Mouse (Mus musculus) heart, adult 2 months (tissue): ENCODE measurements around the gene Tescl. TPM values are rescaled to one million over a fixed set of nuclear protein-coding genes. Genes with fewer than 3 reads are reported as not detected.

Experiments
- DNase-seq, 2 experiments: peaks; one replicate each; pipeline ENCODE4 v3.0.0; 2021
- H3K27ac ChIP-seq: fragments of 200-600 bp; 2 replicates; pipeline ENCODE4 v1.8.1; 2022
- H3K27me3 ChIP-seq: fragments of 200-500 bp; 2 replicates; pipeline ENCODE4 v1.6.1; 2012; ENCODE audit warnings: mild to moderate bottlenecking, low read length, inconsistent platforms, mixed read lengths; ENCODE audit not compliant: control insufficient read depth, insufficient read depth
- H3K36me3 ChIP-seq: fragments of 200-500 bp; 2 replicates; pipeline ENCODE4 v1.6.1; 2012; ENCODE audit warnings: low read length, inconsistent platforms; ENCODE audit not compliant: control insufficient read depth, insufficient read depth
- H3K4me1 ChIP-seq: fragments of 200-500 bp; 2 replicates; pipeline ENCODE4 v1.6.1; 2011; ENCODE audit warnings: low read length; ENCODE audit not compliant: control insufficient read depth, insufficient read depth
- H3K4me3 ChIP-seq: fragments of 200-600 bp; 2 replicates; pipeline ENCODE4 v1.8.1; 2022
- H3K79me2 ChIP-seq: fragments of 200-500 bp; replicated peaks from 2 replicates; pipeline ENCODE4 v1.6.1; 2012; ENCODE audit warnings: mild to moderate bottlenecking, inconsistent platforms, low read length, moderate library complexity, mixed read lengths; ENCODE audit not compliant: control insufficient read depth, insufficient read depth
- H3K9ac ChIP-seq: fragments of 200-500 bp; 2 replicates; pipeline ENCODE4 v1.6.1; 2012; ENCODE audit warnings: low read depth, mild to moderate bottlenecking, control low read depth, inconsistent platforms, low read length, mixed read lengths
- CTCF ChIP-seq: fragments of 200-600 bp; IDR thresholded peaks from 2 replicates; pipeline ENCODE4 v1.8.1; 2022; ENCODE audit warnings: antibody characterized with exemption, mild to moderate bottlenecking, moderate library complexity
- EP300 ChIP-seq: fragments of 200-500 bp; IDR thresholded peaks from 2 replicates; pipeline ENCODE4 v1.6.1; 2011; ENCODE audit warnings: low read depth, low read length, control low read depth; ENCODE audit not compliant: insufficient read depth
- POLR2A ChIP-seq: fragments of 200-500 bp; IDR thresholded peaks from 2 replicates; pipeline ENCODE4 v1.6.1; 2011; ENCODE audit warnings: mild to moderate bottlenecking, low read depth, low read length, control low read depth; ENCODE audit not compliant: insufficient read depth
- WGBS: fragments of 180-500 bp; shearing (Covaris S2); methylation state at CpG from one replicate; pipeline ENCODE4 v1.1.7; 2018; 5-methylcytosine and 5-hydroxymethylcytosine counted together
- intact Hi-C: fragments of 180-260 bp; cut with DNase I; formaldehyde crosslinking; loops from one replicate; pipeline ENCODE4 v1.15.1; 2025
- polyA plus RNA-seq: library from polyadenylated mRNA; depleted of rRNA; stranded (reverse); fragments of >200 nt; gene quantifications from 2 replicates; pipeline ENCODE4 v1.2.3, GENCODE M21; 2012
- total RNA-seq, 2 experiments: library from RNA; stranded (reverse); gene quantifications; 2 replicates each; pipeline ENCODE4 v1.2.3; 2021

Gene Tescl
- total and polyA plus RNA-seq, 3 experiments: 0.66 TPM; not detected in 2

DNA sequence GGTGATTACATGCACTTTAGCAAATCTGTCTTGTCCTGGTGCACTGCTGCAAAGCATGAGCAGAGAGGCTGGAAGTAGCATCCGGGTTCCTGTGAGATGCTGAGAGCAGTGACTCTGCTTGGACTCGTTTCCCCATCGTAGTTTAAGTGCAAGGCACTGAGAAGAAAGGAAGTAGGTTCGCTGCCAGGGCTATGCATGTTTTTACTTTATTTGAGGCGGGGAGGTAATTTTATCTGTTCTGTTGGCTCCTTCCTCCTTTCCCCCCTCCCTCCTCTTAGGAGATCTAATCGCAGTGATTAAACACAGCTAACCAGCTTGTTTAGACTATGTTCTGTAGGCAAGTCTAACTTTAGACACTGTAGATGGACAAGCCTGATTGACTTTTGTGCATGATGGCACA is 14.8 kb downstream of the Tescl start:
- intact Hi-C loops: loop anchor here (5.0 kb wide), 4 partner anchors 68 to 568 kb away; partner anchors contain the start of genes Pinlyp and Xrcc1

DNA sequence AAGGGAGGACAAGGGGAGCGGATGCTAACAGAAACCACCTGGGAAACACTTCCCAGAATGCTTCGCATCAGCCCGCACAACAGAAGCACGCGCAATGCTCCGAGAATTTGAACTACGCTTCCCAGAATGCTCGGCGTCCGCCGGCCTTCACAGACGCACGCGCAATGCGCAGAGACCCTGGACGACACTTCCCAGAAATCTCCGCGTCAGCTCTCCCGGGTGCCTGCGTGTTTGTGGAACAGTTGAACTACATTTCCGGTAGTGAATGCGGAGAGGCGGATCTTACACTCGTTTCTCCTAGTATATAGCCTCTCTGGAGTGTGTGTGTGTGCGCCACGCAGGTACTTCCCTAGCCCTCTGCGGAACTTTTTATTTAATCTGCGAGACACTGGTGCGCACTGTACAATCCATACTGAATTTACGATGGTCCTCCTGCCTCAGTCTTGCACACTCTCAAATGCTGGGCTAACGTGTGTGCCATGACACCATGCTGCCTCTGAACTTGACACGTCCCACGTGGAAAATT is 17.1 kb downstream of the Tescl start, which contains the start of gene Zfp94:
TSS of gene Zfp94 (minus strand) at position 100 of the 526 bp plus-strand sequence.
- peak within 1 kb of the TSS; percentile 73 for H3K9ac ChIP-seq
- no peaks in the 10 kb centered on the region for H3K36me3 ChIP-seq
- H3K4me3 ChIP-seq: peak within 1 kb of the TSS; percentile 74
- H3K4me1 ChIP-seq: peaks cover 5% of the 10 kb centered on the region
- DNase-seq: peak; percentile 94 to 97
- peak within 1 kb of the TSS; percentile 73 for H3K27ac ChIP-seq
- intact Hi-C loops: loop anchor here (1.0 to 5.0 kb wide), 7 partner anchors 48 to 571 kb away; partner anchors contain the start of genes Pinlyp, Xrcc1, Zfp108 and Zfp235
- TF ChIP-seq EP300 (no peak; the same call in 1 of the 2 replicates), CTCF (no peak), POLR2A (peak; percentile 93)
- H3K79me2 ChIP-seq: no peaks in the 10 kb centered on the region
- H3K27me3 ChIP-seq: no peaks in the 10 kb centered on the region
- under 1% methylated on average over 33 of the region's 33 CpGs for WGBS

More for the DNA sequence above, 14.8 kb downstream of the Tescl start:
- H3K79me2 ChIP-seq: no peaks in the 10 kb centered on the region
- H3K27me3 ChIP-seq: no peaks in the 10 kb centered on the region
- H3K4me1 ChIP-seq: peaks cover 5% of the 10 kb centered on the region
- H3K9ac ChIP-seq: no peak overlapping the region
- 45% methylated on average over 6 of the region's 6 CpGs for WGBS
- no peak overlapping the region for H3K27ac ChIP-seq
- no peaks in the 10 kb centered on the region for H3K36me3 ChIP-seq
- DNase-seq: no peak
- no peak overlapping the region for H3K4me3 ChIP-seq
- TF ChIP-seq CTCF: no peak
- no peak for TF ChIP-seq EP300
- TF ChIP-seq POLR2A: no peak

DNA sequence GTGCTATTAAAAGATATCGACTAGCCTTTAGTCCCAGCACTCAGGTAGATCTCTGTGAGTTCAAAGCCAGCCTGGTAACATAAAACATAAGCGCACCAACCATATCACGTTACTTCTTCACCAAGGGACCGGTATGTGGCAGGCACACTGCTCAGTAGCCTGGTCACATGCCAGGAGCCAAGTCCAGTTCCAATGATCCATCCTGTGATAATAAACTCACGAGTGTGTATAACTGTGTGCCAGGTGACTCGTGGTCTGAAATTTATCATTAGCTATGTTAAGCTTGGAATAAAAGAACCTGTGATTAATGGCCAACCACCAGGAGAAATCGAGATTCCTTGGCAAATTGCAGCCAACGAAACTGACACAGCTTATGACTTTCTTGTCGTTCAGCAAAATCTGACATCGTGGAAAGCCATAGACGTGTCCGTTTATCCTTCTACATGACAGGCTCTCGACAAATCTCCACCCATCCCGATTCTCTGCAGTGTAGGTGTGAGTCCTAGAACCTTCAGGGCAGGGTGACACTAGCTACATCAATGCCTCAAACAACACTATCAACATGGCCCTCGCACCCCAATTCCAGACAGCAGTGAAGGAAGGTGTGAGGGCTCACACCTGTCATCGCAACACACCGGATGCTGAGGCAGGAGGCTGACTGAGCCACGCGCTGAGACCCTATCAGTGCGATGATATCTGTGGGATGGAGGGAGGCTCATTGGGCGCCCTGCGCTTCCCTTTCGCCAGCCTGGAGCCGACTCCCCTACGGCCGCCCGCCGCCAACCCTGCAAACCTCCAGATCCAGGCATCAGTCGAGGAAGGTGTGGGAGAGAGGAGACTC is 17.8 kb downstream of the Tescl start:
- Histone ChIP-seq H3K79me2 (no peaks in the 10 kb centered on the region), H3K36me3 (no peaks in the 10 kb centered on the region), H3K9ac (peak overlapping the region; percentile 73), H3K27ac (peak overlapping the region; percentile 73), H3K4me3 (peak overlapping the region; percentile 74), H3K27me3 (no peaks in the 10 kb centered on the region), H3K4me1 (peaks cover 5% of the 10 kb centered on the region)
- 29% methylated on average over 29 of the region's 29 CpGs for WGBS
- intact Hi-C loops: loop anchor here (1.0 to 5.0 kb wide), 7 partner anchors 47 to 571 kb away; partner anchors contain the start of genes Pinlyp, Xrcc1, Zfp108 and Zfp235
- no peak for DNase-seq
- no peak for TF ChIP-seq CTCF

DNA sequence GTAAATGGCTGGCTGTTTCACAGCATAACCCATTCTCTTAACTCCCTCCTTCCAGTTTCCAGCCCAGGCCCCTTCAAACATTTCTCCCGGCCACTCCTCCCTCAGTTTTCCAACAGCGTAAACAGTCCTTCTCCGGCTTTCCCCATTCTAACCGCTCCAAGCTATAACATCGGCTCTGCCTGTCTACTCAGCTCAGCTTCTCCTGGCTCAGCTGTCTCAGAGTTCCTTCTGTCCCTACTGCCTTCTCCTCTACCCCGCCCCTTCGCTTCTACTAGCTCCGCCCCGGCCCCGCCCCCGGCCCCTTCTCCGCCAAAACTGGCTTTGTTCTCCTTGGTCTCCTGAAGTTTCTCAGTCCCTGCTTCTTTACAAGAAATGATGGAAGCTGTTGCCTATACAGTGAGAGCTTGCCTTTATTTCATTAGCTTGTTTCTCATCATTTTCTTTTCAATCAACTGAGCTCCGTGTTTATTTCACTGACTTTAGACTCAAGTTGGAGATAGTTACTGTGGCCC is 32.9 kb downstream of the Tescl start, which contains the start of gene Zfp61:
TSS of gene Zfp61 (minus strand) at position 462 of the 512 bp plus-strand sequence.
- Histone ChIP-seq H3K79me2 (no peaks in the 10 kb centered on the region), H3K9ac (no peak within 1 kb of the TSS), H3K27me3 (no peaks in the 10 kb centered on the region), H3K36me3 (no peaks in the 10 kb centered on the region), H3K27ac (no peak within 1 kb of the TSS), H3K4me3 (peak within 1 kb of the TSS; percentile 76), H3K4me1 (no peaks in the 10 kb centered on the region; the same call in 1 of the 2 replicates)
- TF ChIP-seq POLR2A (peak; percentile 43; the same call in 1 of the 2 replicates), CTCF (no peak), EP300 (no peak)
- DNase-seq: peak; percentile 37 to 42
- WGBS: 5% methylated on average over 13 of the region's 13 CpGs
- intact Hi-C loops: no loop called here

DNA sequence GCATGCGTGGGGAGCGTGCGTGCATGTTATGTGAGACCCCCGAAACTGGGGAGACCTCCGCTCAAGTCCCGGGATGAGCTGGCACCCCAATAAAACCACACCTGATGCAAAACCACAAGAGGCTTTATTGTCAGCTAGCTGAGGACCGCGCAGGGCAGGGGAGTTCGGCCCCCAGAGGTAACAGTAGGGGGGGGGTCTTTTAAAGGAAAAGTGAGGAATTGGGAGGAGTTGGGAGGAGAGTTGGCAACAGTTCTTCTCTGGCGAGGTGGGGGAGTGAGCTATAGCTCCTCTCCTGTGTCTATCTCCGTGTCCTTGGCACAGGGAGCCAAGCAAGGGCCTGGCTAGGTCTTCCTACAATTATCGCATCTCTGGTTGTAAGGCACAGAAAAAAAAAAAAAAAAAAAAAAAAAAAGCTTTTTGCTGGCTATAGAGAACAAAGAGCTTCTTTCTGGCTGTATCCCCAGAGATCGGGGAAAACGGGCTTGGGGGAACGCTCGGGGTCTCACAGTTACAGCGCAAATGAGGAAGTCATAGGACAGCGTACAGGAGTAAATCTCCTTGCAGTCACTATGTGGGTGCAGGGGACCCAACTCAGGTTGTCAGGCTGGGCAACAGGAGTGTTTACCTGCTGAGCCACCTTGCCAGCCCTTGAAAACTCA is 33.8 kb downstream of the Tescl start:
- no peak overlapping the region for H3K27ac ChIP-seq

More for the DNA sequence above, 33.8 kb downstream of the Tescl start:
- Histone ChIP-seq H3K79me2 (no peaks in the 10 kb centered on the region), H3K9ac (no peak overlapping the region), H3K27me3 (no peaks in the 10 kb centered on the region), H3K36me3 (no peaks in the 10 kb centered on the region), H3K4me3 (peak overlapping the region; percentile 76), H3K4me1 (no peaks in the 10 kb centered on the region; the same call in 1 of the 2 replicates)
- DNase-seq: peak in 1 of 2 experiments; percentile 34
- WGBS: 6% methylated on average over 18 of the region's 18 CpGs
- TF ChIP-seq CTCF (no peak), POLR2A (no peak), EP300 (no peak)
- intact Hi-C loops: loop anchor here (5.0 kb wide), 1 partner anchor 328 kb away; the partner anchor contains the start of gene Vmn1r181
